Mouse (Mus musculus) intestine, postnatal 0 days (tissue): ENCODE results near the gene Pds5a. TPM values are rescaled to one million over a fixed set of nuclear protein-coding genes. Genes with fewer than 3 reads are reported as not detected.

Experiments used
- ATAC-seq: fragments of 200-750 bp; cut with Nextera tagmentation; 2 replicates; pipeline ENCODE4 v1.8.0; 2017; ENCODE audit warnings: mild to moderate bottlenecking, moderate TSS enrichment, moderate library complexity
- H3K27ac ChIP-seq: fragments of 300-500 bp; sonication (generic); 2 replicates; pipeline ENCODE4 v1.5.1; 2014; ENCODE audit warnings: mild to moderate bottlenecking, low read depth, low read length, moderate library complexity
- H3K27me3 ChIP-seq: fragments of 300-500 bp; sonication (generic); replicated peaks from 2 replicates; pipeline ENCODE4 v1.6.1; 2014; ENCODE audit warnings: low read length, mixed read lengths; ENCODE audit not compliant: control insufficient read depth, insufficient read depth
- H3K36me3 ChIP-seq: fragments of 300-500 bp; sonication (generic); 2 replicates; pipeline ENCODE4 v1.6.1; 2014; ENCODE audit warnings: mild to moderate bottlenecking, moderate library complexity; ENCODE audit not compliant: control insufficient read depth, insufficient read depth
- H3K4me1 ChIP-seq: fragments of 300-500 bp; sonication (generic); replicated peaks from 2 replicates; pipeline ENCODE4 v1.6.1; 2014; ENCODE audit warnings: antibody characterized with exemption, low read length, mixed read lengths; ENCODE audit not compliant: control insufficient read depth, insufficient read depth
- H3K4me2 ChIP-seq: fragments of 300-500 bp; sonication (generic); replicated peaks from 2 replicates; pipeline ENCODE4 v1.6.1; 2014; ENCODE audit warnings: low read depth, mild to moderate bottlenecking, moderate library complexity
- H3K4me3 ChIP-seq: fragments of 300-500 bp; sonication (generic); 2 replicates; pipeline ENCODE4 v1.5.1; 2014; ENCODE audit warnings: low read depth, low read length
- H3K9ac ChIP-seq: fragments of 300-500 bp; sonication (generic); 2 replicates; pipeline ENCODE4 v1.6.1; 2014; ENCODE audit warnings: mild to moderate bottlenecking, low read depth, low read length
- H3K9me3 ChIP-seq: fragments of 300-500 bp; sonication (generic); 2 replicates; pipeline ENCODE4 v1.6.1; 2016; ENCODE audit warnings: mixed run types; ENCODE audit not compliant: control insufficient read depth
- CTCF ChIP-seq: sonication (generic); IDR thresholded peaks from 2 replicates; pipeline ENCODE4 v1.5.1; 2016; ENCODE audit warnings: low read depth, mild to moderate bottlenecking, control low read depth, antibody characterized with exemption, moderate library complexity
- WGBS: fragments of 180-500 bp; shearing (Covaris S2); extraction: QIAGEN DNeasy Blood & Tissue Kit; methylation state at CpG from one replicate; pipeline ENCODE4 v1.1.7; 2014; 5-methylcytosine and 5-hydroxymethylcytosine counted together
- polyA plus RNA-seq: library from polyadenylated mRNA; unstranded; fragments of >200 nt; fragmentation: Nextera tagmentation; extraction: Ambion mirVana; gene quantifications from 2 replicates; pipeline ENCODE4 v1.2.1, GENCODE M21; 2015

The Pds5a gene
- polyA plus RNA-seq, 1 experiment from 2014 or later: 21.1 TPM

- no peak for TF ChIP-seq CTCF
- Histone ChIP-seq H3K9me3 (no peaks in the 10 kb centered on the region), H3K36me3 (peaks cover 18% of the 10 kb centered on the region), H3K4me2 (no peak overlapping the region), H3K4me3 (no peak overlapping the region), H3K27me3 (no peaks in the 10 kb centered on the region), H3K9ac (no peak overlapping the region), H3K4me1 (no peaks in the 10 kb centered on the region), H3K27ac (no peak overlapping the region)
- 67% methylated on average over 3 of the region's 3 CpGs for WGBS
- no peak for ATAC-seq
These were observed 11.3 kb downstream of the Pds5a start for GRCm38 (mm10) chr5:65686806-65687205.

- H3K9ac ChIP-seq: no peak overlapping the region
- H3K27ac ChIP-seq: no peak overlapping the region
- no peak overlapping the region for H3K4me3 ChIP-seq
- TF ChIP-seq CTCF: no peak
- H3K4me1 ChIP-seq: no peaks in the 10 kb centered on the region
- H3K27me3 ChIP-seq: no peaks in the 10 kb centered on the region
- H3K4me2 ChIP-seq: no peak overlapping the region
- WGBS: 80% methylated on average over 5 of the region's 5 CpGs
- no peak for ATAC-seq
- H3K9me3 ChIP-seq: no peaks in the 10 kb centered on the region
- H3K36me3 ChIP-seq: peaks cover 11% of the 10 kb centered on the region; the same call in 1 of the 2 replicates
These were observed 19.2 kb downstream of the Pds5a start for GRCm38 (mm10) chr5:65678826-65679225.

- no peak overlapping the region for H3K9ac ChIP-seq
- no peak for TF ChIP-seq CTCF
- peaks cover 11% of the 10 kb centered on the region; the same call in 1 of the 2 replicates for H3K36me3 ChIP-seq
- H3K4me2 ChIP-seq: no peak overlapping the region
- ATAC-seq: no peak
- no peak overlapping the region for H3K4me3 ChIP-seq
- H3K27ac ChIP-seq: no peak overlapping the region
- no peaks in the 10 kb centered on the region for H3K4me1 ChIP-seq
- H3K9me3 ChIP-seq: no peaks in the 10 kb centered on the region
- H3K27me3 ChIP-seq: no peaks in the 10 kb centered on the region
These were observed 25.9 kb downstream of the Pds5a start for GRCm38 (mm10) chr5:65672162-65672561.

GRCm38 (mm10) chr5:65667644-65668043 lies 30.4 kb downstream of the Pds5a start:
- Histone ChIP-seq H3K9ac (no peak overlapping the region), H3K27me3 (no peaks in the 10 kb centered on the region), H3K4me2 (no peak overlapping the region), H3K9me3 (no peaks in the 10 kb centered on the region), H3K4me3 (no peak overlapping the region), H3K4me1 (no peaks in the 10 kb centered on the region), H3K36me3 (0 out of 2 replicates have a peak, but pooled peaks cover 3% of the 10 kb centered on the region), H3K27ac (no peak overlapping the region)
- no peak for ATAC-seq
- WGBS: 89% methylated on average over 3 of the region's 3 CpGs
- TF ChIP-seq CTCF: 0 out of 2 replicates have a peak, but pooled peaks have one; percentile 32

GRCm38 (mm10) chr5:65665370-65665769 lies 32.7 kb downstream of the Pds5a start:
- ATAC-seq: no peak
- no peak overlapping the region for H3K27ac ChIP-seq
- WGBS: 67% methylated on average over 1 of the region's 1 CpGs
- H3K4me3 ChIP-seq: no peak overlapping the region
- H3K9ac ChIP-seq: no peak overlapping the region
- no peaks in the 10 kb centered on the region for H3K9me3 ChIP-seq
- TF ChIP-seq CTCF: no peak
- no peaks in the 10 kb centered on the region for H3K4me1 ChIP-seq
- 0 out of 2 replicates have a peak, but pooled peaks cover 9% of the 10 kb centered on the region for H3K36me3 ChIP-seq
- no peaks in the 10 kb centered on the region for H3K27me3 ChIP-seq
- no peak overlapping the region for H3K4me2 ChIP-seq

- Histone ChIP-seq H3K27me3 (no peaks in the 10 kb centered on the region), H3K4me2 (no peak overlapping the region), H3K9me3 (no peaks in the 10 kb centered on the region), H3K36me3 (peaks cover 32% of the 10 kb centered on the region), H3K27ac (no peak overlapping the region), H3K9ac (no peak overlapping the region), H3K4me3 (no peak overlapping the region), H3K4me1 (no peaks in the 10 kb centered on the region)
- WGBS: 91% methylated on average over 2 of the region's 2 CpGs
- no peak for TF ChIP-seq CTCF
- no peak for ATAC-seq
These were observed 36.1 kb downstream of the Pds5a start for GRCm38 (mm10) chr5:65661958-65662357.

GRCm38 (mm10) chr5:65653786-65654185 lies 44.3 kb downstream of the Pds5a start:
- ATAC-seq: no peak
- peaks cover 71% of the 10 kb centered on the region for H3K36me3 ChIP-seq

More at GRCm38 (mm10) chr5:65653786-65654185, 44.3 kb downstream of the Pds5a start:
- no peak overlapping the region for H3K9ac ChIP-seq
- H3K27me3 ChIP-seq: no peaks in the 10 kb centered on the region
- H3K4me1 ChIP-seq: no peaks in the 10 kb centered on the region
- no peak overlapping the region for H3K4me3 ChIP-seq
- no peak for TF ChIP-seq CTCF
- no peak overlapping the region for H3K27ac ChIP-seq
- WGBS: 95% methylated on average over 5 of the region's 5 CpGs
- no peak overlapping the region for H3K4me2 ChIP-seq
- H3K9me3 ChIP-seq: no peaks in the 10 kb centered on the region
